9 mouse cellular contexts compared by ENCODE assay signal in genomic region chr4:9011129-9011518, GRCm38 (mm10).
DNase-seq lines count a peak whose midpoint lies in the region; ATAC-seq and TF ChIP-seq lines count a peak whose summit lies in the region.
"Had no signal": no experiment of that assay in that cellular context is flagged by ENCODE, and none has a peak within 500 bp of the region (broad histone marks: within the 10 kb centered on the region; RNA-seq: fewer than 3 reads in every experiment).

No protein-coding gene starts in this region.

- H3K4me3 ChIP-seq in forebrain, embryonic 16.5 days (replicated peaks; ENCODE audit: low read length) = 0 out of 2 replicates have a peak overlapping the region, but pooled peaks have one; percentile 8
- H3K4me3 ChIP-seq in midbrain, embryonic 11.5 days (ENCODE audit: low read depth, low read length) = no peak overlapping the region
- H3K4me3 ChIP-seq in left cerebral cortex, adult 2 months = no peak overlapping the region
- H3K4me3 ChIP-seq: megakaryocyte, embryonic 14.5 days had no signal

- TF ChIP-seq CTCF in brain, embryonic 14.5 days (IDR thresholded peaks at IDR 0.05; ENCODE audit: borderline replicate concordance, extremely low read depth, insufficient read depth, insufficient read length) = peak; percentile 9; the same call in 1 of the 2 replicates
- TF ChIP-seq CTCF in left cerebral cortex, adult 2 months (IDR thresholded peaks at IDR 0.05) = no peak

- intact Hi-C loops in left cerebral cortex, adult 2 months (cut with DNase I) = no loop called here

- peak; percentile 38 for DNase-seq in embryo, embryonic 10.5 days (ENCODE audit: low spot score)
- no peak for DNase-seq in embryo, embryonic 9.5 days (ENCODE audit: extremely low spot score)
- DNase-seq in brain, embryonic 14.5 days (ENCODE audit: low read depth) = peak; percentile 96
- no peak for DNase-seq in midbrain, embryonic 11.5 days (ENCODE audit: low spot score, missing footprints)
- DNase-seq in lung, postnatal 4 days = no peak
- no peak for DNase-seq in gastrocnemius, adult 18-20 months (ENCODE audit: low spot score)
- DNase-seq in left cerebral cortex, adult 2 months (ENCODE audit: extremely low spot score in 1 of 2, low spot score in 2 of 2) = no peak

- no peak for TF ChIP-seq POLR2A in brain, embryonic 14.5 days (IDR thresholded peaks at IDR 0.05; ENCODE audit: borderline replicate concordance, extremely low read depth, insufficient read depth, insufficient read length, poor library complexity, severe bottlenecking)

- WGBS in forebrain, embryonic 16.5 days = 4% methylated on average over 7 of the region's 7 CpGs
- 27% methylated on average over 7 of the region's 7 CpGs for WGBS in midbrain, embryonic 11.5 days

- peaks cover 48% of the 10 kb centered on the region for H3K4me1 ChIP-seq in forebrain, embryonic 16.5 days (replicated peaks; ENCODE audit: control insufficient read depth, insufficient read depth, low read length)
- peaks cover 21% of the 10 kb centered on the region for H3K4me1 ChIP-seq in midbrain, embryonic 11.5 days (ENCODE audit: control insufficient read depth, insufficient read depth, low read length)

- H3K4me2 ChIP-seq in forebrain, embryonic 16.5 days (ENCODE audit: low read length) = peak overlapping the region; percentile 31
- H3K4me2 ChIP-seq in midbrain, embryonic 11.5 days = no peak overlapping the region

- no peaks in the 10 kb centered on the region for H3K36me3 ChIP-seq in forebrain, embryonic 16.5 days (ENCODE audit: control insufficient read depth, insufficient read depth)
- no peaks in the 10 kb centered on the region for H3K36me3 ChIP-seq in midbrain, embryonic 11.5 days (ENCODE audit: control insufficient read depth, insufficient read depth, low read length)

- H3K9me3 ChIP-seq in forebrain, embryonic 16.5 days (ENCODE audit: control insufficient read depth, low read length) = no peaks in the 10 kb centered on the region
- H3K9me3 ChIP-seq in midbrain, embryonic 11.5 days (ENCODE audit: control insufficient read depth, low read length) = no peaks in the 10 kb centered on the region
- H3K9me3 ChIP-seq: megakaryocyte, embryonic 14.5 days had no signal

- H3K9ac ChIP-seq in forebrain, embryonic 16.5 days (replicated peaks; ENCODE audit: low read depth, low read length) = peak overlapping the region; percentile 23; the same call in 1 of the 2 replicates
- H3K9ac ChIP-seq in midbrain, embryonic 11.5 days (ENCODE audit: low read length) = no peak overlapping the region

- no peaks in the 10 kb centered on the region for H3K27me3 ChIP-seq in forebrain, embryonic 16.5 days (replicated peaks; ENCODE audit: control insufficient read depth, insufficient read depth, low read length)
- no peaks in the 10 kb centered on the region for H3K27me3 ChIP-seq in midbrain, embryonic 11.5 days (ENCODE audit: control insufficient read depth, insufficient read depth, low read length)

- peak overlapping the region; percentile 37 for H3K27ac ChIP-seq in forebrain, embryonic 16.5 days (ENCODE audit: low read length)
- no peak overlapping the region for H3K27ac ChIP-seq in midbrain, embryonic 11.5 days (ENCODE audit: low read depth, low read length)
- H3K27ac ChIP-seq in left cerebral cortex, adult 2 months = no peak overlapping the region

- ATAC-seq in forebrain, embryonic 16.5 days = peak; percentile 87
- peak; percentile 26; the same call in 1 of the 2 replicates for ATAC-seq in midbrain, embryonic 11.5 days (ENCODE audit: low FRiP score)

Comparison
In these comparisons a context has a peak if more than half of its experiments do, and no peak if none do; other contexts are left out.
1. DNase-seq: peak in embryo, embryonic 10.5 days (single experiment) and brain, embryonic 14.5 days (single experiment); none in embryo, embryonic 9.5 days (single experiment), midbrain, embryonic 11.5 days (single experiment), lung, postnatal 4 days (0 of 2), gastrocnemius, adult 18-20 months (single experiment) and left cerebral cortex, adult 2 months (0 of 2).